Mouse (Mus musculus) CD8-positive naive resting alpha-beta T cell, adult 2 months (primary cell): ENCODE data around the gene Zdhhc6.

Experiments used
- DNase-seq, 2 experiments: peaks; one replicate each; pipeline ENCODE4 v3.0.0; 2022; ENCODE audit warnings: low read depth in 2 of 2, low spot score in 2 of 2

Gene Zdhhc6

GRCm38 (mm10) chr19:55260389-55261184 is 55.2 kb downstream of the Zdhhc6 start:
- no peak for DNase-seq

GRCm38 (mm10) chr19:55258514-55258913 is 57.3 kb downstream of the Zdhhc6 start:
- no peak for DNase-seq

GRCm38 (mm10) chr19:55257656-55258375 is 58.0 kb downstream of the Zdhhc6 start:
- no peak for DNase-seq

- DNase-seq: no peak
Measured at GRCm38 (mm10) chr19:55256156-55256555, 59.7 kb downstream of the Zdhhc6 start.

GRCm38 (mm10) chr19:55254513-55255016 is 61.3 kb downstream of the Zdhhc6 start:
- DNase-seq: peak in 1 of 2 experiments; percentile 26

- DNase-seq: peak; percentile 11 to 35
Measured at GRCm38 (mm10) chr19:55253570-55254441, 62.0 kb downstream of the Zdhhc6 start.

- DNase-seq: peak in 1 of 2 experiments; percentile 2
Measured at GRCm38 (mm10) chr19:55253239-55253569, 62.6 kb downstream of the Zdhhc6 start.

DNA sequence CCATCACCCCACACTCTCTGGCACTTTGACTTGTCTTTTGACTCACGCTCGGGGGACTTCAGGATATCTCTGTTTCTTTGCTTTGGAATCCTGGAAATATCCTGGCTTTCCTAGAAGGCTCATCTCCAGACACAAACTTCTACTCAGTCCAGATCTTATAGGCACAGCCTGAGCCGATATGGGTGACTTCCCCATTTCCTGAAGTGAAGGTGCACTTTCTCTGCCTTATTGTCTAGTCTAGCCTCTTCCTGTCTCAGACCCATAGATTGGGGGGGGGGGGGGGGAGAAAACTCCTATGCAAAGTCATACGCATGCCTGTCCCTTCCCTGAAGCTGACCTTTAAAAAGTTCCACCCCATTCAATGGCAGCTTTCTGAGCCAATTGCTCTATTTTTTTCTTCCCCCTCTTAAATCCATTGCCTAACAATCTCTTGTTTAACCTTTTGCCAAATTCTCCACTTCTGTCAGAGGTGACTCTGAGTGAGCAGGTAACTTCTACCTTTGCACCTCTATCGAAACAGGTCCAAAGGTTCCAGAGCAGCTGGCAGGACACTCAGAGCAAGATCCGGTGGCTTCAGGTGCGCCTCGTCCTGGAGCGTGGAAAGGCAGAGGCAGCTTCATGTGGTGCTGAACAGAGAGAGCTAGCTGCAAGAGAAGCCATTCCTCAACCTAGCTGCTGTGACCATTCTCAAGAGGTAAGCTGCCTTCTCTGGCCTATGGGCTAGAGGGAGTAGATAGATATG is 64.3 kb downstream of the Zdhhc6 start, which contains the start of gene Acsl5:
Gene Acsl5 (plus strand): TSS at position 556 of the 742 bp plus-strand sequence.
- DNase-seq: no peak

- DNase-seq: no peak
Measured at GRCm38 (mm10) chr19:55250451-55250850, 65.4 kb downstream of the Zdhhc6 start.

DNA sequence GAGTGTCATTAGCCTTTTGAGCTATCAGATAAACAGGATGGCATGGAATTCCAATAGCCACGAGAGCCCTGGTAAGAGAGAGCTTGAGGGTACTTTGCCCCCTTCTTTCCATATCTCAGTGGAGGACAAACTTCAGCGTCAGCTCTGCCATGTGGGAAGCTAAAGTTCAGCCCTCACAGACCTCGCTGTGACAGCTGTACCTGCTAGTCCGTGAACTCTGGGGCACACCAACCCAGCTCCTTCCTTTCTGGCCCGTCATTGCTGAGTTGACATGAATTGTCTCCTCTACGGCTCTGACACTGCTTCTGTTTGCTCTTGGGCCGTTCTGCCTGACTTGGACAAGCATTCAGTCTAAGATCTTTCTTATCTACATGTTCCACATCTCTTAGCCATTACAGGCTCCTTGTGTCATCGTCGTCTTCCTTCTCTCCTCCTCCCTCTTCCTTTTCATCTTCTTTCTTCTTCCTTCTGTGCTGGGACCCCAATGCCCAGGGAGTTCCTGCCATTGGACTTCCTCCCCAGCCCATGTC is 67.8 kb downstream of the Zdhhc6 start:
- no peak for DNase-seq

DNA sequence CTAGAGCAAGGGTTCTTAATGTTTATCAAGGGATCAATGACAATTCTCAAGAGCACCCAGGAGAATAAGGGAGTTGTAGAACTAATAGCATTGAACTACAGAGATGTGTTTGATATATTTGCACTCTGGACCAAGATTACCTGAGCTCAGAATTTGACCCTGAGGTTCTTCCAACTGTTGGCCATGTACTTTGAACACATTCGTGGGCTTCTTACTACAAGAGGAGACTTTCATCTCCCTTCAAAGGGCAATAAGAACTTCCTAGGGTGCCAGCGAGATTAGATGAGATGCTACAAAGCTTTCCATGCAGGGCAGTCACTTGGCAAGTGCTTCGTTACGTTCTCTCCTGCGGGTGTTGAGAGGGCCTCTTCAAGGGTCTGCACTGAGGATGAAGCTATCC is 68.3 kb downstream of the Zdhhc6 start:
- DNase-seq: no peak

DNA sequence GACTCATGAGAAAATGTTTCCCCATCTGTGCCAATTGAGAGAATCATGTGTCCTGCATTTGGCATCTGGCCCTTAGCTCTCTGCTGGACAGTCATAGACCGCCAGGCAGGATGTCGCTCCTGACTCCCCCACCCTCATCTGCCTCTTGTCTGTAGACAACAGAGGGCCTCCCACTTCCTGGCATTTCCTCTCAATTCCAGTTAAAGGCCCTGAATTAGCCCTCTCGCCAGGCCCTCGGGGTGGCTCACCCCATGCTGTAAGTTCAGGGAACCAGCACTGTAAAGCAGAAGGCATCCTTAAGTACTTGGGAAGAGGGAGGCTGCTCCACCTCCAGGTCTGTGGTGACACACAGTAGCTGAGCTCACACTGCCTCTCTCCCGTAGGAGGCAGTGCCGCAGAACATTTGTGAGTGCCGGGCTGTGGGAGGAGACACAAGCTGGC is 71.0 kb downstream of the Zdhhc6 start:
- DNase-seq: no peak

GRCm38 (mm10) chr19:55241186-55241645 is 74.6 kb downstream of the Zdhhc6 start, which contains the start of gene Gucy2g:
Gene Gucy2g (minus strand): TSS chr19:55241236.
- no peak for DNase-seq

- DNase-seq: no peak
Measured at GRCm38 (mm10) chr19:55239766-55240426, 75.9 kb downstream of the Zdhhc6 start.

GRCm38 (mm10) chr19:55236564-55236963 is 79.3 kb downstream of the Zdhhc6 start:
- no peak for DNase-seq

- no peak for DNase-seq
Measured at GRCm38 (mm10) chr19:55236026-55236425, 79.8 kb downstream of the Zdhhc6 start.

DNA sequence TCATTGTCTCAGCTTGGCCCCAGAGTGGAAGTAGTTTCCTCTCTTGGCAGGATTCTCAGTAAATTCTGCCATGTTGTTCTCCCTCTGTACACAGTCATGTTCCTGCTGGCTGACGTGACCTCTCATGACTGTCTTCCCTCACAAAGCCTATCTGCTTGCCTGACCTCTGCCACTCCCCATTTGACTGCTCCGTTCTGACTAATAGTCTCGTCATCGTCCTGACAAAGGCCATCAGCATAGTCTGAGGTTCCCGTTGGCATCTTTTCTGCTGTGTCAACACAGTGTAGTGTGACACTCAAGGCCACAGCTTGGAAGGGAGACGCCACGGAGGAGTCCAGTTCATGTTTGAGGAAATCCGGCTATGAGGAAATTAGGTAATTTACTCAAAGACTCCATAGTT is 83.7 kb downstream of the Zdhhc6 start:
- no peak for DNase-seq

DNA sequence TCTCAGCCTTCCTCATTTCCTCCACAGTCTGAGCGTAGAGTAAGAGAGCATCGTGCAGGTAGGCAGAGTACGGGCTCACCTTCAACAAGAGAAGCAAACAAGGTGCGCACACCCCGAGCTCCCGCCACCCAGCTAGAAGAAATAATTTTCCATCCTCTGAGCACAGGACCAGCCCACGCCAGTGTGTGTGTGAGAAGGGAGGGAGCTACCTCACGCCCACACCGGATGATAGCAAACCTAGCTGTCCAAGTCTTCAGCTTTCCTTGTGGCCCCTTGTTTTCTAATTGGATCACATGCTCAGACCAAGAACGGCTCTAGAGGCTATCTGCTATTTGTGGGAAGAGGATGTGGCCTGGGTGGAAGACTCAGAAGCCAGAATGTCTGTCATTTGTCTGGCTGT is 84.8 kb downstream of the Zdhhc6 start:
- DNase-seq: no peak

DNA sequence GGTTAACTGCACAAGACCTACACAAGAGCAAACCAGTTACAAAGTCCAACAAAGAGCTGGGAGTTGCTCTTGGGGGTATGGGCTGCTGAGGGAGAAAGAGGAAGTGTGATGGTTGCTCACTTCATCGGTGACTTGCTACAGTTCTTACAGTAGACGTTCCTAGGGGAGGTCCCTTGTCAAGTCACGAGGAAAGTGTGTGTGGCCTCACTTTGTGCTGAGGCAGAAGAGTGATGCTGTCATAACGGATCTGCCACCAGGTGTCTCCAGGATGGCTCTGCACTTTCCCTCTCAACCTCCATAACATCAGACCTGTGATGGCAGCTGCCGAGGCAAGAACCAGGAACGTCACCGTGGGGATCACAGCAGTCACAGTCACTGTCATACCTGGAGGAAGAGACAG is 88.7 kb downstream of the Zdhhc6 start:
- no peak for DNase-seq

DNA sequence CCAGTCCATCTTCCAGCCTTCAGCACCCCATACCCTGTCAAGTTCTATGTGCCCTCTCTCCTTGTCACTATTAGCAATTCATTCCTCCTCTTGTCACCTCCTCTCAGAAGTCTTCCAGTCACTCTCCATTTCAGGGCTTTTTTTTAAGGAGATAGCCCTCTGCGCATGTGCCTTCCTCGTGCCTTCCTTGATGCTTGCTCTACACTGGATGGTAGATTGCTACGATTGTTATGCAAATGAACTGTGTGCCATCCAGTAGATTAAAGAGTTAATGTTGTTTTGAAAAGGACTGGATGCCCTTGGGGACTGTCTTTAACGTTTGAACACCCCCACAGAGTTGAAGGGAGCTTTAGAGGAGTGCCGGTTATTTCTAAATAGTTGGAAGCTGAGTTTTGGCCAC is 89.2 kb downstream of the Zdhhc6 start:
- DNase-seq: no peak
